Mouse (Mus musculus) fat pad, adult 2 months (tissue): Measurements from ENCODE around the gene Cbr3.
"Not testable (repeated sequence)": the region's sequence is repeated elsewhere in the genome, so short reads cannot be mapped to it uniquely, and the experiment has no call there.

Source experiments
- DNase-seq: peaks from one replicate; pipeline ENCODE4 v3.0.0-alpha.2; 2011; ENCODE audit warnings: low read depth, low spot score; ENCODE audit errors: extremely low read depth

Gene Cbr3

GRCm38 (mm10) chr16:93682689-93683507 is at the start of gene Cbr3:
TSS of gene Cbr3 (plus strand) at chr16:93683215.
- DNase-seq: no peak

GRCm38 (mm10) chr16:93644006-93644405 is 39.0 kb upstream of the Cbr3 start:
- no peak for DNase-seq

- no peak for DNase-seq
These were observed 34.4 kb upstream of the Cbr3 start for GRCm38 (mm10) chr16:93648441-93649183.

- DNase-seq: no peak
These were observed 15.0 kb upstream of the Cbr3 start for GRCm38 (mm10) chr16:93667976-93668375.

GRCm38 (mm10) chr16:93669521-93669920 is 13.5 kb upstream of the Cbr3 start:
- no peak for DNase-seq

GRCm38 (mm10) chr16:93670466-93670865 is 12.5 kb upstream of the Cbr3 start:
- not testable (repeated sequence) for DNase-seq

- no peak for DNase-seq
These were observed 12.0 kb upstream of the Cbr3 start for GRCm38 (mm10) chr16:93671064-93671463.

- DNase-seq: no peak
These were observed 6.6 kb upstream of the Cbr3 start for GRCm38 (mm10) chr16:93676376-93676775.

GRCm38 (mm10) chr16:93678206-93678605 is 4.8 kb upstream of the Cbr3 start:
- DNase-seq: no peak

- no peak for DNase-seq
These were observed 3.9 kb upstream of the Cbr3 start for GRCm38 (mm10) chr16:93679165-93679564.

GRCm38 (mm10) chr16:93682156-93682688 is 793 bp upstream of the Cbr3 start:
- no peak for DNase-seq

GRCm38 (mm10) chr16:93683508-93684236 is 657 bp downstream of the Cbr3 start:
- no peak for DNase-seq

GRCm38 (mm10) chr16:93684441-93684840 is 1.4 kb downstream of the Cbr3 start:
- DNase-seq: no peak

- DNase-seq: not testable (repeated sequence)
These were observed 2.8 kb downstream of the Cbr3 start for GRCm38 (mm10) chr16:93685783-93686182.

- no peak for DNase-seq
These were observed 3.4 kb downstream of the Cbr3 start for GRCm38 (mm10) chr16:93686421-93686820.

- no peak for DNase-seq
These were observed 3.9 kb downstream of the Cbr3 start for GRCm38 (mm10) chr16:93686945-93687344.

- DNase-seq: no peak
These were observed 8.3 kb downstream of the Cbr3 start for GRCm38 (mm10) chr16:93691206-93691841.

- no peak for DNase-seq
These were observed 9.7 kb downstream of the Cbr3 start for GRCm38 (mm10) chr16:93692744-93693143.

GRCm38 (mm10) chr16:93707116-93707515 is 24.1 kb downstream of the Cbr3 start:
- no peak for DNase-seq

- DNase-seq: no peak
These were observed 26.2 kb downstream of the Cbr3 start for GRCm38 (mm10) chr16:93709217-93709616.

- no peak for DNase-seq
These were observed 27.9 kb downstream of the Cbr3 start for GRCm38 (mm10) chr16:93710924-93711323.
